Mouse (Mus musculus) spleen, adult 2 months (tissue): ENCODE measurements around the gene Gja1.

Source experiments
- CTCF ChIP-seq: fragments of 200-500 bp; IDR thresholded peaks from 2 replicates; pipeline ENCODE4 v1.5.1; 2011; ENCODE audit warnings: mild to moderate bottlenecking, inconsistent platforms; ENCODE audit not compliant: insufficient read depth, insufficient read length, insufficient replicate concordance; ENCODE audit errors: extremely low read depth
- POLR2A ChIP-seq: fragments of 200-500 bp; IDR thresholded peaks from 2 replicates; pipeline ENCODE4 v1.6.1; 2011; ENCODE audit warnings: low read depth, low read length, inconsistent platforms

GRCm38 (mm10) chr10:56379720-56380119 lies 2.6 kb downstream of the Gja1 start:
- TF ChIP-seq CTCF (no peak), POLR2A (no peak)
